ENCODE assay signal across 16 mouse cellular contexts in genomic region chr17:83593396-83593795, GRCm38 (mm10). TPM values are rescaled to one million over a fixed set of nuclear protein-coding genes. Genes with fewer than 3 reads are reported as not detected.
DNase-seq lines count a peak whose midpoint lies in the region; ATAC-seq lines count a peak whose summit lies in the region.
"Had no signal": no experiment of that assay in that cellular context is flagged by ENCODE, and none has a peak within 500 bp of the region (broad histone marks: within the 10 kb centered on the region; RNA-seq: fewer than 3 reads in every experiment).

No protein-coding gene starts in this region.

- DNase-seq in adrenal gland, adult (ENCODE audit: inconsistent age in 2 of 2, low spot score in 1 of 2): peak; percentile 52 to 65
- no peak for DNase-seq in adrenal gland, adult 18-20 months (ENCODE audit: low spot score in 2 of 2)
- peak; percentile 32 for DNase-seq in kidney, postnatal 14 days
- no peak for DNase-seq in kidney, adult 9 months
- peak; percentile 11 for DNase-seq in adipocyte (ENCODE audit: low spot score)
- DNase-seq in yolk sac, embryonic 10.5 days (ENCODE audit: low spot score): no peak
- DNase-seq in ovary, postnatal 14 days (ENCODE audit: low spot score): no peak
- DNase-seq: cerebellum, adult 18-20 months; embryo, embryonic 11 days; gastrocnemius, adult 2 months; liver; lung, adult 18-20 months; thymus, adult 2 months had no signal

- ATAC-seq in megakaryocyte progenitor cell, adult 5-6 weeks (replicated peaks; ENCODE audit: poor library complexity): peak; percentile 44
- ATAC-seq: forebrain, embryonic 16.5 days had no signal

RNA-seq across cellular contexts. Expression of gene Kcng3, which starts 38.3 kb away (rescaled TPM):
- total RNA-seq in adrenal gland, adult 18-20 months (2021): 10 to 100 TPM in 1 of 2 experiments, 1 to 10 TPM in 1; 9.7 to 10.9 TPM
- total RNA-seq in megakaryocyte progenitor cell, adult 5-6 weeks (2015): 0.02 TPM in 1 of 2 replicates, not detected in the other
- total RNA-seq in megakaryocyte progenitor cell, adult 5-6 weeks (2017): not detected in 2 replicates
- total RNA-seq: gastrocnemius, adult 2 months; heart, postnatal 25 days had no signal

Comparison
In these comparisons a context has a peak if more than half of its experiments do, and no peak if none do; other contexts are left out.
1. DNase-seq: peak in adrenal gland, adult (2 of 2), kidney, postnatal 14 days (single experiment) and adipocyte (single experiment); none in adrenal gland, adult 18-20 months (0 of 2), kidney, adult 9 months (single experiment), yolk sac, embryonic 10.5 days (single experiment) and ovary, postnatal 14 days (single experiment).
2. RNA of gene Kcng3, which starts 38.3 kb away (total RNA-seq): 9.7 to 10.9 TPM in adrenal gland, adult 18-20 months; 0.02 TPM in megakaryocyte progenitor cell, adult 5-6 weeks; every median in the first group is over 10 times any median in the second.